Mouse (Mus musculus) B cell, adult 2 months (primary cell): Measurements from ENCODE around the gene Ksr1.
"Not testable (repeated sequence)": the region's sequence is repeated elsewhere in the genome, so short reads cannot be mapped to it uniquely, and the experiment has no call there.

Experiments
- DNase-seq, 2 experiments: peaks; one replicate each; pipeline ENCODE4 v3.0.0; 2022

The Ksr1 gene

GRCm38 (mm10) chr11:79033636-79034035 is 112.6 kb downstream of the Ksr1 start:
- DNase-seq = no peak

- DNase-seq = no peak
Observed at GRCm38 (mm10) chr11:79033021-79033420, 113.2 kb downstream of the Ksr1 start.

GRCm38 (mm10) chr11:79031452-79031746 is 114.8 kb downstream of the Ksr1 start:
- no peak for DNase-seq

- DNase-seq = peak; percentile 90
Observed at GRCm38 (mm10) chr11:79030570-79031451, 115.4 kb downstream of the Ksr1 start.

GRCm38 (mm10) chr11:79023751-79024150 is 122.5 kb downstream of the Ksr1 start:
- DNase-seq = no peak

GRCm38 (mm10) chr11:79023342-79023741 is 122.9 kb downstream of the Ksr1 start:
- DNase-seq = peak; percentile 72 to 74

- no peak for DNase-seq
Observed at GRCm38 (mm10) chr11:79022836-79023235, 123.4 kb downstream of the Ksr1 start.

GRCm38 (mm10) chr11:79020535-79021045 is 125.6 kb downstream of the Ksr1 start:
- no peak for DNase-seq

GRCm38 (mm10) chr11:79019839-79020534 is 126.2 kb downstream of the Ksr1 start:
- DNase-seq = peak; percentile 77 to 79

GRCm38 (mm10) chr11:79018954-79019704 is 127.1 kb downstream of the Ksr1 start:
- DNase-seq = peak; percentile 86 to 87

- peak; percentile 84 to 87 for DNase-seq
Observed at GRCm38 (mm10) chr11:79017161-79017606, 129.0 kb downstream of the Ksr1 start.

- DNase-seq = no peak
Observed at GRCm38 (mm10) chr11:79016236-79016635, 130.0 kb downstream of the Ksr1 start.

- DNase-seq = no peak
Observed at GRCm38 (mm10) chr11:79015660-79016215, 130.5 kb downstream of the Ksr1 start.

GRCm38 (mm10) chr11:79014602-79015325 is 131.4 kb downstream of the Ksr1 start:
- DNase-seq = no peak

- DNase-seq = no peak
Observed at GRCm38 (mm10) chr11:79013806-79014205, 132.4 kb downstream of the Ksr1 start.

- no peak for DNase-seq
Observed at GRCm38 (mm10) chr11:79013056-79013455, 133.2 kb downstream of the Ksr1 start.

- DNase-seq = no peak
Observed at GRCm38 (mm10) chr11:79012529-79012928, 133.7 kb downstream of the Ksr1 start.

GRCm38 (mm10) chr11:79008891-79009290 is 137.3 kb downstream of the Ksr1 start:
- no peak for DNase-seq

- DNase-seq = no peak
Observed at GRCm38 (mm10) chr11:79008007-79008775, 138.0 kb downstream of the Ksr1 start.

GRCm38 (mm10) chr11:79007356-79007755 is 138.9 kb downstream of the Ksr1 start:
- DNase-seq = not testable (repeated sequence)

GRCm38 (mm10) chr11:79006417-79006816 is 139.8 kb downstream of the Ksr1 start:
- peak in 1 of 2 experiments; percentile 21 for DNase-seq
